Mouse (Mus musculus): ENCODE results near the gene Lama2.
A peak's percentile ranks its signal among the peaks of the same experiment; 100 is the strongest.

Lama2 gene

DNA sequence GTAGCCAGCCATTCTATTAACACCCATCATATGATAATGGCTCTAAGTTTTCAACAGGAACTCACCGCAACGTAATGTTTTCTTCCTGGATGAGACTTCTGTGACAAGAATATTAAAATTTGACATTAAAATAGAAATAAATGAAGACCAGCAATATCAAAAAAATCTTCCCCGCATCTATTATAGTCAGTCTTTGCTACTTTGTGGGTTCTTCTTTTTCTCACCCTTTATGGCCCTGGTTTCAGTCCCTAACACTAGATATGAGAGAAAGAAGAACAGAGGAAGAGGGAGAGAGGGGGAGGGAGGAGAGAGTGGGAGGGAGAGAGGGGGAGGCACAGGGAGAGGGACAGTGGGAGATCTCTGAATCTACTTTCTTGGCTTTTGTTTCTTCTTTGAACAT is at the start of gene Lama2:
Gene Lama2, minus strand, starts transcription at position 101 of the 400 bp plus-strand sequence.
- no peak for DNase-seq

- DNase-seq, result no peak
Observed at GRCm38 (mm10) chr10:27664391-27664790, 44.8 kb upstream of the Lama2 start.

- no peak for DNase-seq
Observed at GRCm38 (mm10) chr10:27663396-27663795, 43.8 kb upstream of the Lama2 start.

- no peak for DNase-seq
Observed at GRCm38 (mm10) chr10:27654164-27654563, 34.6 kb upstream of the Lama2 start.

DNA sequence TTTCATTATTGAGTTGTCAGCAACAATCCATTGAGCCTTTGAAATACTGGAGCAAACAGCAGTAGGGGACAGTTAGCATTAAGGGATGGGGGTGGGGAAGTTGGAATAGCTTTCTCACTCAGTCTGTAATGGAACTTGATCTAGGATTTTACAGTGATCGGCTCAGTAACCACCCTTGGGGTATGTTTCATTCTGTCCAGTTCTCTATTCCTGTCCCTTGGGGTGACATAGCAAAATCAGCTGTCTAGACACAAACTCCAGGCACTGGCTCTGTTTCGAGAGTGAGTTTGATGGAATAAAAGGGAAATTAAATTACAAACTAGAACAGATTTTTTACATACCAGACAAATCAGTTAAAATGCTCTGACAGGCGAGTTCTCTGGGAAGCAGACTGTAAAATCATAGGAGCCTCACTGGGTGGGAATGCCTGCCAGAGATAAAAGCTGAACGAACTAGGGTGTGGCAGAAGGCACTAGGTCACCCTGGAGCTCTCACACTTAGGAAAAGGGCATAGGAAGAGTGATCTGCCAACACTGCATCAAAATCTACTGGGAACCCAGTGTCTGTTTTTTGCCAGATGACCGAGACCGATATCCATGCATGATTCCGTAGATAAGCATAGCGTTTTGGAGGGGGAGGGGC is 33.3 kb upstream of the Lama2 start:
- DNase-seq, result peak; percentile 6

DNA sequence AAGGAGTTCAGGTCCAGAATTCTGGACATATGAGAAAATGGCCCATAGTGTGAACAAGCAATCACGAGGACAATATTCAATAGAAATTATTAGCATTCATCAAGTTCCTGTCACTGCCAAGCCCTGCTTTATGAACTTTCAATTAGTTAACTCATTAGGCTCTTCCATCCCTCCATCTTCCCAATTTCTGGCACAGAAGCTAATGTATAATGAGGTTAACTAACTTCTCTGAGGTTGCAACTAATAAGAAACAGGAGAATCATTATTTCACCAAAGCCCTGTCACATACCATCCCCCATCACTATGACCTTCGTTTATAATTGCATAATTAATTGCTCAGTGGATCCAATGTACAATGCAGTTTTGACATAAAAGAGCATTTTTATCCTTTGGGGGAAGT is 16.2 kb upstream of the Lama2 start:
- DNase-seq, result no peak

DNA sequence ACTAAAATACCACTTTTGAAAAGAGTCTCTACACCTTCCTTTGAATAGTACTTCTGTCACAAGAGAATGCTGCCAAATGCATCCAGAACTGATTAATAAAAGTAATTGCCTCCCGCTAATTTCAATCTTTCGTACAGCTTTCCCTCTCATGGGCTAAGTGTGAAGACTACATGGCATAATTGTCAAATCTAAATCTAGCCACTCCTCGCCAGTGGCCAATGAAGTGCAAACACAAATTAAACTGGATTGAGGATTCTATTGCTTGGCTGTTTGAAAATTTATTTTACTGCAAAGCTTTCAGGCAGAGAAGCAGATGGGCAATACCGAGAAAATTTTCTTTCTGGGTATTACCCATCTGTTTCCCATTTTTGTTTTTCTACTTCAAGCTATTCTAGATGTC is 11.4 kb upstream of the Lama2 start:
- no peak for DNase-seq

DNA sequence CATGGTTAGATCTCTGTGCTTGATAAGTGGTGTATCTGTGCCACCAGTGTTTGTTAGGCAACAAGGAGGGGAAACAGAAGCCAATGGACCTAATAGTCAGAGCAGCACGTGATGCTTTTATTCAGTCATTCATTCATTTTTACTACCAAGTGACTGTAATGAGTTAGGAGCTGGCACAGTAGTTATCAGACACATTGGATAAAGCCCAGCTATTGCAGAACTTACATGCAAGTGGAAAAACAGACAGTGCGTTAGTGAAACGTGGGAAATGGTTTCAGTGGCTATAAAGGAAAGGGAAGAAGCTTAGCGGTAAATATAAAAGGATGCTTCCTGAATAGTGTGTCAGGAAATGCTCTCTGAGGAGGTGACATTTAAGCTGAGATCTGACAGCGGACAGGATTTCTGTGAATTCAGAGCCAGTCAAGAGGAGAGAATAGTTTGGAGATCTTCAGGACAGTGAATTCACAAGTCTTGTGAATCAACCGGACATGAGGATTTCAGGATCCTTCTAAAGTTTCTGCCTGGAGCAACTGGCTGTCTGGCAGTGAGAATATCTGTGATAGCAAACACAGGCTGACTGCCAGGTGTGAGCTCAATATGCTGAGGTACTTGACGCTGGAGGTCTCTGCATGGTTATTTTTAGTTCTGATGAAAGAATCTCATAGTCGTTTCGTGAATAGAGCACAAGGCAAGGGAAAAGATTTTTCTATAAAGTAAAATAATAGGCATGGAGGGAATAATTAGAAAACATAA is 2.3 kb upstream of the Lama2 start:
- no peak for DNase-seq

DNA sequence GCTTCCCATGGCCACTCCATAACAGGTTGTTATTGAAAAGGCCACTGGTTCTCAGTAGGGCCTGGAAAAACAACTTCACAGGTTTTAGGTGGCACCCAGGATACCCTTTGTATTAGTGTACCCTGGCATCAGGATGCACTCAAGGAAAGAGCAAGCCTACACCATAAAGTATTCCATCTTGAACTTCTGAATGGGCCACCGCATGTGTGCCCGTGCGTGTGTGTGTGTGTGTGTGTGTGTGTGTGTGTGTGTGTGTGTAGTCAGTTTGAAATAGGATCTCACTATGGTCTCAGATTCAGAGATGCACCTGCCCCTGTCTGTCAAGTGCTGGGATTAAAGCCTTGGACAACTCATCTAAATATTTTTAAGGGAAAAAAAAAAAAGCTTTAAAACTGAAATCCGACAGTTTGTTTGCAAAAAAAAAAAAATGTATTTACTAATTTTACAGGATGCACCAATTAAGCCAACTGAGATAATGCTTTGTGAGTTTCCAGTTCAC is 2.0 kb downstream of the Lama2 start:
- no peak for DNase-seq

DNA sequence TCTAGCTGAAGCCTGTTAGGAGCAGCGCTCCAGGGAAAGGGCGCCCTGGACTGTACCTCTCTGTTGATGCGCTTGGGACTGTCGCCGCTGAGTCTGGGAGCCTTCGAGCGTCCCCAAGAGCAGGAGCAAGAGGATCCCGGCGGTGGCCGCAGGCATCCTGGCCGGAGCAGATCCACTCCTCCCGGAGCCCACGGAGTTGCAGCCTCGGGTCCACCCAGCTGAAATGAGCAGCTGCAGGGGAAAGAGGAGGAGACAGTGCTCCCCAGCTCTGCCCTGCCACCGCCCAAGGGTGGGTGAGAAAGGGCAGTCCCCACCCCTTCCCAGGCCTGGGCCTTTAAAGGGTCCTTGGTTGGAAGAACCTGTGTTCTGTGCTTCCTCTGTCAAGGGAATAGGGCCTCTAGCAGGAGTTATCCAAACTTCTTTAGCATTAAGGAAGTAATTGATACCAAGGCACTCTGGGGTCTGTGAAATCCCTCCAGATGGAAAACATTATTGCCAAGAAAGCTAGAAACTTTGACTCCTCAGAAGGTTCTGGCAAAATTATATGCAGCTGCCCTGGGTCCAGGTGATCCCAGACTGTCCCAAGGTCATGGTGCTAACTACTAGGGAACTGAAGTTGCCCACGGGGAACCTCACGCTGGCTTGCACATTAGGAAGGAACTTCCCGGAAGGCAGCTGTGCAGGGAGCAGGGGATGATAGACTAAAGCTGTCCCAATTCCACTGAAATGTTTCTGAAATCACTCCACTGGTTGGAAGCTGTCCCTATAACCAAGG is 2.7 kb downstream of the Lama2 start:
- DNase-seq, result peak; percentile 5

- DNase-seq, result no peak
Observed at GRCm38 (mm10) chr10:27595675-27596074, 23.9 kb downstream of the Lama2 start.

- no peak for DNase-seq
Observed at GRCm38 (mm10) chr10:27533217-27533616, 86.3 kb downstream of the Lama2 start.

- DNase-seq, result no peak
Observed at GRCm38 (mm10) chr10:27508847-27509459, 110.6 kb downstream of the Lama2 start.

- DNase-seq, result no peak
Observed at GRCm38 (mm10) chr10:27500863-27501262, 118.7 kb downstream of the Lama2 start.

DNA sequence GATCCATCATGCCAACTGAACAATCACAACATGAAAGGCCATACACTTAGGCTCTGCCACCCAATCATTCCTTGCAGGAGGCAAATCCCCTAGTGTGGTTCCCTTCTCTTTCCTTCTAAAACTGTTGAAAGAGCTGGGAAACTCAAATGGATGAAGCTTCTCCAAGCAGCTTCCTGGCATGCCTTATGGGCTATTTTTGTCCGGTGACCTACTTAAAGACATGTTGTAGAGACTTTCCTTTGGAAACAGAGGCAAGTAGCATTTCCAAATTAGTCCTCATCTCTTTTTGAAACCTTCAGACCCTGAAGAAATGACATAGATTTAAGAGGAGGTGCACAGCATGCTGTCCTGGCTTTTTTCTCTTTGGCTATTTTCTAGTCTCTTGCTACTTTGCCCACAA is 131.1 kb downstream of the Lama2 start:
- no peak for DNase-seq

DNA sequence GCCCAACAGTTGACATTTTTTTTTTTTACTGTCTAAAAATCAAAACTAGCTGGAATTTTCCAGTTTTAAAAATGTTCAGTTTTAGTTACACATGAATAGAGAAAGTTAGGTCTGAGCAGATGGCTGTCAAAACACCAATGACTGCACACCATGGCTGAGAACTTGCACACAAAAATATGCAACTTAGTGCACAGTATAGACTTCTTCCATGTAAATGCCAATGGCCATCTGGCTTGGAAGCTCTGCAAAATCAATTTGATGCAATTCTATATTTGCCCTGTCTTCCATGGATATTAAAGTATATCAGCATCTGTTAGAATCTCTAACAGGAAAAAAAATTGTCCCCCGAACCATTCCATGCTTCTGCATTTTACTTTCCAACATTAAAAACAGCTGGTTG is 135.5 kb downstream of the Lama2 start:
- no peak for DNase-seq

- peak; percentile 0 for DNase-seq
Observed at GRCm38 (mm10) chr10:27475540-27475939, 144.0 kb downstream of the Lama2 start.

DNA sequence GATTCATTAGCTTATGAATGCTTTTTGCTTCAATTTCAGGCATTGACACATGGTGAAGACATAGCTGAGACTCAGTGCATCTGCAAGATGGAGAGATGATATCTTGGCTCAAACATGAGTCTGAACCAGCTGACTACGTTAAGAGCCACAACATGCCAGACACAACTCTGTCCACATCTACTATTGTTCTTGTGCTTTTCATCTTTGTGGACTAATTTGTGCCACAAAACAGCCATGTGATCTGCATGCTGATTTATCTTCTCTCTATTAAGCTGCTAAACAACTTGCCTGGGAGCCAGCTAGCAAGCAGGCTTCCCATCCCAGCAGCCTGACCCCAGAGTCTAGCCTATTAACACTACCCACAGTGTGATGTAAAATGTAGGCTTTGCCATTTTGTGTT is 151.3 kb downstream of the Lama2 start:
- no peak for DNase-seq

GRCm38 (mm10) chr10:27413583-27414465 is 205.7 kb downstream of the Lama2 start:
- no peak for DNase-seq

DNA sequence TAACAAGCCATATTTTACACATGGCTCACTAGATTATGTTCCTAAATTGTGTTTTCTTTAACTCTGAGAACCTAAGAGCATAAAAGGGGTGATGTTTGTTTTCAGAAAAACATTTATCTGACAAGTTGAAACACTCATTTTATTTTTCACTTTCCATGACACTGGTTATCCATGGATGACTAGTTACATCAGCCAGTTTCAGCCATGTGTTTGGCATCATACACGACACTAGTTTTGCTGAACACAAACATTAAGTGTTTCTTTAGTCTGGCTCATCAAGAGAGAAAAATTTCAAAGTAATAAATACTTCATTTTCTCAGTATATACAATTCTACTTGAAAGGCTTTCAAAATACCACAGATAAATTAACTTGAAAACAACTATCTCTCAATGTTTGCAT is 228.8 kb downstream of the Lama2 start:
- no peak for DNase-seq

DNA sequence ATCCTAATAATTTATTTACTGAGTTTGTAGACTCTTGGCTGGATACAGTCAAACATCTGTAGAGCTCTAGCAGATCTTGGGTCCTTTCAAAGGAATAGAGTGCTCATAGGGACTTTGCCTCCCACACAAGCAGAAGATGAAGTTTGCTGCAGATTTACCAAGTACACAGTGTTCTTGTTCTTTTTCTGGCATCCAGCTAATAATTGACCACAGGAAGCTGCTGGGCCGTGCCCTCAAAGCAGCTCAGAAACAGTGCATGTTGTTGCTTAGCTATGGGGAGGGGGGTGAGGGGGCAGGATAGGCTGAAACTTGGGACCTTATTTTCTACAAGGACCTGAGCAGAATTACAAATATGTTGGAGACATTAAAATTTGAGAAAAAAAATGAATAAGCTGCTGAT is 232.0 kb downstream of the Lama2 start:
- DNase-seq, result peak; percentile 92

GRCm38 (mm10) chr10:27384636-27385035 is 234.9 kb downstream of the Lama2 start:
- DNase-seq, result no peak
